Mouse (Mus musculus): ENCODE measurements around the gene Mmp14. TPM values are rescaled to one million over a fixed set of nuclear protein-coding genes. Genes with fewer than 3 reads are reported as not detected.

Mmp14 gene
- polyA plus RNA-seq, 1 experiment from 2014 or later = 53.7 TPM

DNA sequence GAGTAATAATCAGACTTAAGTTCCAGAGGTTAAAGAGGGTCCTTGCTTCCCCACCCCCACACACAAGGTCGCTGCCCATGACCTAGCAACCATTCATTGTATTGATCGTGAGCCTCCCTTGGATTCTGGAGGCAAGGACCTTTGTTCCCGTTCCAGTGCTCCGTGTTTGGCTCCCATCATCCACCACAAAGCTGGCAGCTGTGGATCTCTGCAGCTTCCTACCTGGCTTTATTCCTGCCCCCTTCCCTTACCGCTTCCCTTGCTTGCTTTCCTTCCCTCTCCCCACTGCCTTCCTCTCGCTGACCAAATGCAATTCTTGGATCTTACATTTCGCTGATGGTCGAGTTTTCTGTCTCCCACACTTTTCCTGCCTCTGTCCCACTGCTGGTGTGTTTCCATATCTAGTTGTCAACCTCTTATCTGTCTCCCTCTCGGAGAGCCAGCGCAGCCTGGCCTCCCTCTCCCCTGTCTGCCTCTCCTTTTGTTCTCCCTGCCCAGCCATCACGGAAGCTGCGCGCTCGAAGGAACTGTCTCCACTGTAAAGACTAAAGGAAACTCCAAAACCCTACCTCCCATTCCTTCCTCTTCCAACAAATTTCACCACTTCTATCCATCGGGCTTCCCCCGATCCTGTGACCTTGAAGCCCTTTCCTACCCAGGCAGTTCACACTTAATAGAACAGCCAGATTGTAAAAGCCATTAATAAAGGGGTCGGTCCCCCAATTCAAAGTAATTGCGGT is 836 bp upstream of the Mmp14 start:
- Histone ChIP-seq H3K9ac (ENCODE audit: low read depth, low read length) (peak overlapping the region; percentile 91), H3K4me3 (ENCODE audit: low read depth, low read length) (peak overlapping the region; percentile 85), H3K4me1 (replicated peaks; ENCODE audit: control insufficient read depth, insufficient read depth, low read length) (peaks cover 6% of the 10 kb centered on the region), H3K27ac (ENCODE audit: low read depth, low read length) (peak overlapping the region; percentile 92), H3K4me2 (replicated peaks; ENCODE audit: low read depth) (peak overlapping the region; percentile 94), H3K27me3 (replicated peaks; ENCODE audit: control insufficient read depth, insufficient read depth, low read length) (no peaks in the 10 kb centered on the region), H3K36me3 (ENCODE audit: control insufficient read depth, insufficient read depth) (peaks cover 4% of the 10 kb centered on the region), H3K9me3 (ENCODE audit: control insufficient read depth) (no peaks in the 10 kb centered on the region)
- 6% methylated on average over 18 of the region's 18 CpGs for WGBS
- no peak for TF ChIP-seq CTCF (IDR thresholded peaks at IDR 0.05; ENCODE audit: low read depth)
- ATAC-seq = no peak

DNA sequence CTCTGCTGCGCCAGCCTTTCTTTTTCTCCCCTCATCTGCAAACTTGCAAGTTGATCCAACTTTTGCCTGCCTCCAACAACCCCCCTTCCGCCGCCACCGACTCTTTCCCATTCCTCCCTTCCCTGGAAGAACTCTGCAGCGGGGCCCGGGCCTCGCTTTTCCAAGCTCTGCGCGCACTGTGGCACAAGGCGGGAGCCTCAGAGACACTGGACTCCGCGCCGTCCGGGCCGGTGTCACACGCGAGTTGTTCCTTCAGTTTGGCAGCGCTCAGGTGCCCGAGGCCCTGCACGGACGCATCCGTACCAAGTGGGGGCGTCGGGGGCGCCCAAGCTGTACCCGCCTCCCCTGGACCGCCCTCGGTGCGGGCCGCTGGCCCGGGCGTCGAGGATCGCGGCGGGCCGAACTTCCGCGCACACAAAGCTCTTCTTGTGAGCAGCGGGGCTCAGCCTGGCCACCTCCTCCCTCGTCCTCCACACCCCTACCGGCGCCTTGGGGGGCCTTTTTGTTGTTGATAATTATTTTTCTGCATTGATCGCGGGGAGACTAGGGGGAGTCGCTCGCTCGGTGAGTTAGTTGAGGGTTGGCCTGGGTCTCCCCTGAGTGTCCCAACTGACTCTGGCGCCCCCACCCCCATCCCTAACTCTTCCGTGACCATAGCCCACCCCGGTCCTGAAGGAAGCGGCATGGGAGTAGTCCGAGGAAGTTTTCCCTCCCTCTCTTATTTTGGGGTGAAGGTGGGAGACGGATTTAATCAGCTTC is 845 bp downstream of the Mmp14 start:
- H3K27ac ChIP-seq (ENCODE audit: low read depth, low read length) = peak overlapping the region; percentile 92
- peak; percentile 19 for ATAC-seq
- 3% methylated on average over 54 of the region's 54 CpGs for WGBS

DNA sequence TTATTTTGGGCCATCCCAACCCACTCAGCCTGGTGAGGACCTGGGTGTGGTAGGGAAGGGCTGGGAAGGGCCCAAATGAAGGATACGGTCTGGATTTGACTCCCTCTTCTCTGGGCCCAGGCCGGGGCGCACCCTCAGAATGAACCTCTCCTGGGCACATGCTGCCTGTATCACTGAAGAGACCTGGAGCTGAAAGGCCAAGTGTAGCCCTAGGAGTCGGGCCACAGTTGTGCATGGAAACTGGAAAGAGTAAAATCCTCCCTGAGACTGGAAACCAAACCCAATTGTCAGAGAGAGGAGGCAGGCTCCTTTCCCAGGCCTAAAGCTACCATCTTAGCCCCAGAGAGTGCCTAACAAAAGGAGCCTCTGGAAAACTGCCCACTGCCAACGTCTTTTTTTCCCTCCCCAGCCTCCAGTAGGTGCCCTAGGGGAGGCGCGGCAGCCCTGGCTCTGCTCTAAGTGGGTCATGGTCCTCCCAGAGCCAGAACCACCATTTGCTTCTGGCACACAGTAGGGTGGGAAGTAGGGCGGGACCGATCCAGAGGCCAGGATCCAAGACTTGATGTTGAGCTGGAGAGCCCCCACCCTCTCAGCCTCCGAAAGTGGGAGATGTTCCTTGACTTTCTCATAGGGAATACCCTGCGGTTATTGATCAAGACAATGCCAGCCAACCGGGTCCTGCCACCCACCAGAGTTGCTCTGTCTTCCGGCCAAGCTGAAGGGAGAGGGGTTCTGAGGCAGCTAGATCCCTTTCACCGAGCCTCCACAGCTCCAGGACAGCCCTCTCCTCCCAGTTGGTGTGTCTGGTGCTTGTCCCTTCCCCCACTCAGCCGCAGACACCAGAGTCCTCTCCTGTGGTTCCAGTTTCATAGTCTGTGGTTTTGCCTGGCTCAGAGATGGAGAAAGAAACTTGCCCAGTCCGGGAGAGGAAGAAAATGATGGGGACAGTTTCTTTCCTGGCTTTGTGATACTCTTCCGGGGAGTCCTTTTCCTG is 1.7 kb downstream of the Mmp14 start:
- 29% methylated on average over 15 of the region's 17 CpGs for WGBS
- no peak; the same call in 1 of the 2 replicates for ATAC-seq
- H3K4me2 ChIP-seq (replicated peaks; ENCODE audit: low read depth) = peak overlapping the region; percentile 94
- peak overlapping the region; percentile 92 for H3K27ac ChIP-seq (ENCODE audit: low read depth, low read length)
- peak overlapping the region; percentile 91 for H3K9ac ChIP-seq (ENCODE audit: low read depth, low read length)
- no peak for TF ChIP-seq CTCF (IDR thresholded peaks at IDR 0.05; ENCODE audit: low read depth)
- peaks cover 18% of the 10 kb centered on the region for H3K36me3 ChIP-seq (ENCODE audit: control insufficient read depth, insufficient read depth)
- no peaks in the 10 kb centered on the region for H3K9me3 ChIP-seq (ENCODE audit: control insufficient read depth)
- peak overlapping the region; percentile 85 for H3K4me3 ChIP-seq (ENCODE audit: low read depth, low read length)
- peaks cover 6% of the 10 kb centered on the region for H3K4me1 ChIP-seq (replicated peaks; ENCODE audit: control insufficient read depth, insufficient read depth, low read length)
- H3K27me3 ChIP-seq (replicated peaks; ENCODE audit: control insufficient read depth, insufficient read depth, low read length) = no peaks in the 10 kb centered on the region

More for the DNA sequence above, 845 bp downstream of the Mmp14 start:
- Histone ChIP-seq H3K27me3 (replicated peaks; ENCODE audit: control insufficient read depth, insufficient read depth, low read length) (no peaks in the 10 kb centered on the region), H3K36me3 (ENCODE audit: control insufficient read depth, insufficient read depth) (peaks cover 16% of the 10 kb centered on the region), H3K9me3 (ENCODE audit: control insufficient read depth) (no peaks in the 10 kb centered on the region), H3K4me1 (replicated peaks; ENCODE audit: control insufficient read depth, insufficient read depth, low read length) (peaks cover 6% of the 10 kb centered on the region), H3K9ac (ENCODE audit: low read depth, low read length) (peak overlapping the region; percentile 91), H3K4me3 (ENCODE audit: low read depth, low read length) (peak overlapping the region; percentile 85), H3K4me2 (replicated peaks; ENCODE audit: low read depth) (peak overlapping the region; percentile 94)
- TF ChIP-seq CTCF (IDR thresholded peaks at IDR 0.05; ENCODE audit: low read depth) = peak; percentile 45; the same call in 1 of the 2 replicates

DNA sequence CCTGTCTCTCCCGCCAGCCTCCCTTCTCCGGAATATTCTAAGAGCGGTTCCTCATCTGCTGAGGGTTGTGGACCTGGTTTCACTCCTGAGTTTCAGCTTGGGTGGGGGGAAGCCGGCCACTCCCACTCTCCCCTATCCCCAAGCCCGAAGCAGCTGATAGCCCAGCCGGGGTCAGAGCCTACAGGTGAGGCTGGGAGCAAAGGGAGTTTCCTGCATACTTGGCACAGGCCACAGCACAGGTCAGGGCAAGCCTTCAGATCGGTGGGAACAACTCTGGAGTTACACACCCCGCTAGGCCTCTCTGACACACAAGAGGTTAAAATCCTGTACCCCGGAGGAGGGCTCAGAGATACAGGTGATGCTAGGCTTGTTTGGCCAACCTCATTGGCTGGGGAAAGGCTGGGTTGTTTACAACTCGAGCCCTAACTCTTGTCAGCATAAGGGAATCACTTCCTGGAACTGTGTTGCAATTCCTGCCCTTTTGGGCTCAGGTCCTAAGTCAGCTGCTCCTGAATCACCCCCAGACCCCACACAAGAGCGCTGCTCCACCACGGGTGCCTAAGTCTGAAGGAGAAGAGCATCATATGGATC is 2.6 kb downstream of the Mmp14 start:
- peaks cover 6% of the 10 kb centered on the region for H3K4me1 ChIP-seq (replicated peaks; ENCODE audit: control insufficient read depth, insufficient read depth, low read length)
- ATAC-seq = peak; percentile 51
- H3K4me3 ChIP-seq (ENCODE audit: low read depth, low read length) = peak overlapping the region; percentile 85
- H3K36me3 ChIP-seq (ENCODE audit: control insufficient read depth, insufficient read depth) = peaks cover 27% of the 10 kb centered on the region
- no peaks in the 10 kb centered on the region for H3K27me3 ChIP-seq (replicated peaks; ENCODE audit: control insufficient read depth, insufficient read depth, low read length)
- H3K9me3 ChIP-seq (ENCODE audit: control insufficient read depth) = no peaks in the 10 kb centered on the region
- WGBS = 39% methylated on average over 12 of the region's 12 CpGs
- no peak for TF ChIP-seq CTCF (IDR thresholded peaks at IDR 0.05; ENCODE audit: low read depth)
- H3K4me2 ChIP-seq (replicated peaks; ENCODE audit: low read depth) = peak overlapping the region; percentile 94
- H3K27ac ChIP-seq (ENCODE audit: low read depth, low read length) = peak overlapping the region; percentile 92
- H3K9ac ChIP-seq (ENCODE audit: low read depth, low read length) = no peak overlapping the region

DNA sequence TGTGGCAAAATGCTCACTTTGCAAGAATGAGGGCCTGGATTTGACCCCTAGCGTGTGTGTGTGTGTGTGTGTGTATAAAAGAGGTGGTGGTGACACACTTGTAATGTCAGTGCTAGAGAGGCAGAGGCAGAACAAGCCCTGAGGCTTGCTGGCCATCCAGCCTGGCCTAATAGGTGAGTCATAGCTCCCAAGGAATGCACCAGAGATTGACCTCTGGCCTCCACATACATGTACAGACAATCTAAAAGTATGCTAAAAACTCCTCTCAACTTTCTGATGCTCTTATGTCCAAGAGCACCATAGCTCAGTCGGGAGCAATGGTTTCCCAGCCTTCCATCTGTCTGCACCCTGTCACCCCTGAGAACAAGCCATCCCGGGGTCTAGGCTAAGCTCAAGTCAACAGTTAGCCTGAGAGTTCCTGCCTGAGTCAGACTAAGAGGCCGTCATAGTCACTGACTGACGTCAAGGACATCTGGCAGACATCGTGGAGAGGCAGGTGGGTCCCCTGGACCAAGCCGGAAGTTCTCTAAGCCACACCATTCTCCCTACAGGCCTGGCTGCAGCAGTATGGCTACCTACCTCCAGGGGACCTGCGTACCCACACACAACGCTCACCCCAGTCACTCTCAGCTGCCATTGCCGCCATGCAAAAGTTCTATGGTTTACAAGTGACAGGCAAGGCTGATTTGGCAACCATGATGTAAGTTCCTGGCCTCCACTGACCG is 3.9 kb downstream of the Mmp14 start:
- ATAC-seq = no peak
- H3K36me3 ChIP-seq (ENCODE audit: control insufficient read depth, insufficient read depth) = peaks cover 36% of the 10 kb centered on the region
- H3K4me2 ChIP-seq (replicated peaks; ENCODE audit: low read depth) = no peak overlapping the region
- 79% methylated on average over 11 of the region's 11 CpGs for whole genome bisulfite sequencing
- no peak overlapping the region for H3K9ac ChIP-seq (ENCODE audit: low read depth, low read length)
- H3K4me1 ChIP-seq (replicated peaks; ENCODE audit: control insufficient read depth, insufficient read depth, low read length) = peaks cover 6% of the 10 kb centered on the region
- H3K27ac ChIP-seq (ENCODE audit: low read depth, low read length) = 0 out of 2 replicates have a peak overlapping the region, but pooled peaks have one; percentile 21
- H3K27me3 ChIP-seq (replicated peaks; ENCODE audit: control insufficient read depth, insufficient read depth, low read length) = no peaks in the 10 kb centered on the region
- H3K9me3 ChIP-seq (ENCODE audit: control insufficient read depth) = no peaks in the 10 kb centered on the region
- TF ChIP-seq CTCF (IDR thresholded peaks at IDR 0.05; ENCODE audit: low read depth) = no peak
- H3K4me3 ChIP-seq (ENCODE audit: low read depth, low read length) = no peak overlapping the region

Measured in intestine, postnatal 0 days (tissue).